10 mouse cellular contexts compared by ENCODE assay signal in the genomic region with DNA sequence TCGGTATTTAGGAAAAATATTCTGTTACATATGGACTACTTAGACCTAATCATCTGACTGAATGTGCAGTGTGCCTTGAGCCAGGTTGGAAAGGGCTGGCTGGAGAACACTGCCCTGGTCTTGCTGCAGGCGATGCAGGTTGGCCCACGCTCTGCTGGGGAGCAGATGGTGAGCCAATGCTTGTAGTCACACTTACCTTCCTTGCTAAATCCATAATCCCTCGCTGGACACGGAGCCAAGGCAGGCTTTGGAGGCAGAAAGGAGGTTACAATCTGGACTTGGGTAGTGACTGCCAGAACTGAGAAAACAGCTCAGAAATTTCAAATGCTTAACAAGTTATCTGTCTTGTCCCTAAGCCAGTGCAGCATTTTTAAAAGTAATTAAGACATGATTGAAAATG.
A peak's percentile ranks its signal among the peaks of the same experiment; 100 is the strongest.
DNase-seq lines count a peak whose midpoint lies in the region; ATAC-seq and TF ChIP-seq lines count a peak whose summit lies in the region.
"Had no signal": no experiment of that assay in that cellular context is flagged by ENCODE, and none has a peak within 500 bp of the region (broad histone marks: within the 10 kb centered on the region; RNA-seq: fewer than 3 reads in every experiment).

No protein-coding gene starts in this region.

- H3K4me2 ChIP-seq in forebrain, embryonic 14.5 days (ENCODE audit: low read length): no peak overlapping the region
- H3K4me2 ChIP-seq: embryonic facial prominence, embryonic 13.5 days; lung, embryonic 14.5 days had no signal

- TF ChIP-seq CTCF in cerebellum, adult 2 months (IDR thresholded peaks at IDR 0.05; ENCODE audit: borderline replicate concordance, insufficient read depth, low read depth, low read length): no peak

- TF ChIP-seq POLR2A in cerebellum, adult 2 months (IDR thresholded peaks at IDR 0.05; ENCODE audit: borderline replicate concordance, insufficient read depth, low read length): no peak

- H3K4me1 ChIP-seq in cerebellum, adult 2 months (ENCODE audit: control insufficient read depth, insufficient read depth, low read length): no peaks in the 10 kb centered on the region; the same call in 1 of the 2 replicates
- no peaks in the 10 kb centered on the region for H3K4me1 ChIP-seq in forebrain, embryonic 14.5 days (ENCODE audit: control insufficient read depth, insufficient read depth, low read length)
- H3K4me1 ChIP-seq: embryonic facial prominence, embryonic 13.5 days had no signal

- no peaks in the 10 kb centered on the region for H3K36me3 ChIP-seq in forebrain, embryonic 14.5 days (ENCODE audit: control insufficient read depth, insufficient read depth, low read length)
- H3K36me3 ChIP-seq: embryonic facial prominence, embryonic 13.5 days had no signal

- peak; percentile 95 to 100 for DNase-seq in cerebellum, adult 2 months
- peak; percentile 80 for DNase-seq in forebrain, embryonic 14.5 days (ENCODE audit: low spot score)
- peak; percentile 52 to 56 for DNase-seq in layer of hippocampus, adult 8-10 months (ENCODE audit: low spot score in 2 of 2)
- peak; percentile 36 for DNase-seq in retina, adult 2 months (ENCODE audit: low read depth, low spot score)
- no peak for DNase-seq in heart, adult 11 months
- no peak for DNase-seq in kidney, adult 11 months
- no peak for DNase-seq in adrenal gland, adult 18-20 months (ENCODE audit: low spot score in 2 of 2)
- DNase-seq in c-Kit-positive CD71-positive TER-119-positive erythroid progenitor cells, embryonic 14.5 days (ENCODE audit: low spot score): no peak
- DNase-seq: lung, embryonic 14.5 days had no signal

- H3K9ac ChIP-seq in forebrain, embryonic 14.5 days (ENCODE audit: low read length): no peak overlapping the region
- H3K9ac ChIP-seq: embryonic facial prominence, embryonic 13.5 days; lung, embryonic 14.5 days had no signal

- no peaks in the 10 kb centered on the region for H3K9me3 ChIP-seq in forebrain, embryonic 14.5 days (replicated peaks; ENCODE audit: control insufficient read depth, low read length)
- H3K9me3 ChIP-seq: embryonic facial prominence, embryonic 13.5 days had no signal

- H3K27me3 ChIP-seq in cerebellum, adult 2 months (ENCODE audit: control insufficient read depth, insufficient read depth, low read length): no peaks in the 10 kb centered on the region
- no peaks in the 10 kb centered on the region for H3K27me3 ChIP-seq in forebrain, embryonic 14.5 days (replicated peaks; ENCODE audit: control insufficient read depth, insufficient read depth, low read length)
- H3K27me3 ChIP-seq: embryonic facial prominence, embryonic 13.5 days had no signal

- no peak overlapping the region for H3K4me3 ChIP-seq in cerebellum, adult 2 months (replicated peaks; ENCODE audit: insufficient read depth, low read depth, low read length)
- no peak overlapping the region for H3K4me3 ChIP-seq in forebrain, embryonic 14.5 days (ENCODE audit: low read depth, low read length)
- H3K4me3 ChIP-seq: embryonic facial prominence, embryonic 13.5 days had no signal

- peak; percentile 85 for ATAC-seq in forebrain, embryonic 14.5 days

- WGBS in cerebellum, adult 2 months: 8% methylated on average over 5 of the region's 5 CpGs
- WGBS in forebrain, embryonic 14.5 days: 40% methylated on average over 5 of the region's 5 CpGs

- H3K27ac ChIP-seq in cerebellum, adult 2 months (ENCODE audit: insufficient read depth, low read length): no peak overlapping the region
- H3K27ac ChIP-seq in forebrain, embryonic 14.5 days (ENCODE audit: low read depth, low read length): peak overlapping the region; percentile 44
- H3K27ac ChIP-seq: embryonic facial prominence, embryonic 13.5 days had no signal

Comparison
In these comparisons a context has a peak if more than half of its experiments do, and no peak if none do; other contexts are left out.
1. DNase-seq: peak in cerebellum, adult 2 months (2 of 2), forebrain, embryonic 14.5 days (single experiment), layer of hippocampus, adult 8-10 months (2 of 2) and retina, adult 2 months (single experiment); none in heart, adult 11 months (single experiment), kidney, adult 11 months (single experiment), adrenal gland, adult 18-20 months (0 of 2) and c-Kit-positive CD71-positive TER-119-positive erythroid progenitor cells, embryonic 14.5 days (single experiment).